Mouse (Mus musculus): Measurements from ENCODE around the gene Tor1b.

Gene Tor1b

DNA sequence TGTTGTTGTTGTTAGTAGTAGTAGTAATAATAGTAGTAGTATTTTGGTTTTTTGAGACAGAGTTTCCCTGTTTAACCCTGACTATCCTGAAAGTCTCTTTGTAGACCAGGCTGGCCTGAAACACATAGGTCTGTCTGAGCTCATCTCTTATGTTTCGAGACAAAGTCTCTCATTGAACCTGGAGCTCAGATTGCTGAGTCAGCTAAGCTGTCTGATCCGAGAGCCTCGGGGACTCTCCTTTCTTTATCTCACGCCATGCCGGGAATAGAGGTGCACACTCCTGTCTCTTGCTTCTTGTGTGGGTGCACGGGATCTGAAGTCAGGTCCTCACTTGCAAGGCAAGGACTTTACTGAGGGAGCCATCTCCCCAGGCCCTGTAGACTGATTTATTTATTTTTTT, 19.7 kb upstream of the Tor1b start:
- DNase-seq = no peak

DNA sequence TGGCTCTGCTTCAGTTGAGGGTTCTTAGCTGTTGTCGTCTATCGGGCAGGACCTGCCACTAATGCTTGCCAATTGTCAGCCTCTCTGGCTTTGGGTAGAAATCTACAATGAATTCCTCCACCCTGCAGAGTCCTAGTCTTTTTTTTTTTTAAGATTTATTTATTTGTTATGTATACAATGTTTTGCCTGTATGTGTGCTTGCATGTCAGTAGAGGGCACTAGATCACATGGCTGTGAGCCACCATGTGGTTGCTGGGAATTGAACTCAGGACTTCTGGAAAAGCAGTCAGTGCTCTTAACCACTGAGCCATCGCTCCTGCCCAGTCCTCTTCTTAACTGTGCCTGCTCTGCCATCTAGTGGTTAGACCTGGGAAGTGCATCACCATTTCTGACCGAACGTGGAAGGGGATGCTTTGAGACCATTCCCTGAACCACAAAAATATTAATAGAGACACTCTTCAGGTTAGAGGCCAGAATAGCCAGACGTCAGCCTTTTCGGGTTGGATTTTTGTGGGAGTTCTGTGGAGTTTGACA, 18.8 kb upstream of the Tor1b start:
- peak; percentile 77 to 78 for DNase-seq

DNA sequence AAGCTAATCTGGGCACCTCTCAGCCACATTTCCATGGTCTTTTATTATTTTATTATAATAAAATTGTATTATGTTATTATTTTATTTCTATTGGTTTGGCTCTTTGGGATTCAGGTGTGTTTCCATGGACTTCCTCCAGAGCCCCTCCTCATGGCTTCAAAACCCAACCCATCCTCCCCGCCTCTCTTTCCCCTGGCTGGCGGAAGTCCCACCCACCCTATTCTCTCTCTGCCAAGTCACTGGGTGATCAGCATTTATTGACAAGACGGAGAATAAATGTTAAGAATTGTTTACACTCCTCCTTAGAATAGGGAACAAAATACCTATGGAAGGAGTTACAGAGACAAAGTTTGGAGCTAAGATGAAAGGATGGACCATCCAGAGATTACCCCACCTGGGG, 16.0 kb upstream of the Tor1b start:
- no peak for DNase-seq

DNA sequence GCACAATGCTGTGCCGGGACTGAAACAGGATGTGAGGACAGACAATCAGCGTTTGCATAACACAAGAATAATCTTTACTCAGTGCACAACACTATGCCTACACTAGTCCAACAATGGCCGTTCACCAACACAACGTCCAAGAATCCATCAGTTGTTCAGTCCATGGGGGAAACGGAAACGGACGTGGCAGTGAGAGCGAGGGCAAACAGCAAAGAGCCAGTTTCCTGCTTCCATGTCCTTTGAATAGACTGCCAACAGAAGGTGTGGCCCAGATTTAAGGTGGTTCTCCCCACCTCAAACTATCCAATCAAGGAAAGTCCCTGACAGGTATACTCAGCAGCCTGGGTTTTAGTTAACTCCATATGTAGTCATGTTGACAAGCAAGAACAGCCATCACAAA, 15.0 kb upstream of the Tor1b start:
- DNase-seq = no peak

DNA sequence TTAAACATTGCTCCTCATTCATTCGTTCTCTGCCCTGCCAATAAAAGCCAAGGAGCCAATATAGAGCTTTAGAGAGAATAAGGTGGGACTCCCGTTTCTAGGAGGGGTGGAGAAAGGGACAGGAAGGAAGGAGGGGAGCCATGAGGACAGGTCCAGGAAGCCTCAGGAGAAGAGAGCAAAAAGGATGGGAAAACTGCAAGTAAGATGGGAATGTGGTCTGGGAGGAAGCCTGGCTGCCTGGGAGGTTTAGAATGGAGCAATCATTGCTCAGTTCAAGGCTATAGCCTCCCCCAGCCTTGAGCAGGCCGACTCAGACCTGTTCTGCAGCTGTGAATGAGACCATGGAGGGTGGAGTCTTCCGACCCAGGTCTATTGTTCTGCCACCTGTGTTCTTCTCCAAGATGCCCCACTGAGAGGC, 14.2 kb upstream of the Tor1b start:
- no peak for DNase-seq

DNA sequence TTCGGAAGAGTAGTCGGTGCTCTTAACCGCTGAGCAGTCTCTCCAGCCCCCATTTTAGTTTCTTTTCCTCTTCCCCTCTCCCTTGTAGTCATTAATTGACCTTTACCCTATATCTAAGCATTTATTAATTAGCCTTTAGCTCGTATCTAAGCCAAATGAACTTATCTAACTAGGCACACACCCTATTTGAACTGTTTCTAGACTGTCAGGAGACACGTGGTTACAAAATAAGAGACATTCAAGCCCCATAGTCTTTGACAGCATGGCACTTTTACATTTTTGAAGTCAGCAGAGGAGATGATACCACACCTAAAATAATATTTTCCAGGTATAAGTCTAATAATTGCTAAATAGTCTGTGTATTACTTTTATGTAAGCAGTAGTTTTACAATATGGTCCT, 11.2 kb upstream of the Tor1b start:
- DNase-seq = no peak

DNA sequence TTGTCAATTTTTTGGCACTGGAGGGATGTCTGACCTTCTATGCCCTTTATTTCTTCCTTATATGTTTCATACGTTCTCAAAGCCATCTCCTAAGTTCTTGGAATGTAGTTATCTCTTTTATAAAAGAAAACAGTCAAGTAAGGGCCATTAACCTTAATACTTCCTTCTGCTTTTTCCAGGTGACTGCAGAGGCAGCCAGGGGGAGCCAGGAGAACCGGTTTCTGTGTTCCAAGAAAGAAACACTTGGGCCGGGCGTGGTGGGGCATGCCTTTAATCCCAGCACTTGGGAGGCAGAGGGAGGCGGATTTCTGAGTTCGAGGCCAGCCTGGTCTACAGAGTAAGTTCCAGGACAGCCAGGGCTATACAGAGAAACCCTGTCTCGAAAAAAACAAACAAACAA, 10.6 kb upstream of the Tor1b start:
- DNase-seq = peak; percentile 32 to 47

DNA sequence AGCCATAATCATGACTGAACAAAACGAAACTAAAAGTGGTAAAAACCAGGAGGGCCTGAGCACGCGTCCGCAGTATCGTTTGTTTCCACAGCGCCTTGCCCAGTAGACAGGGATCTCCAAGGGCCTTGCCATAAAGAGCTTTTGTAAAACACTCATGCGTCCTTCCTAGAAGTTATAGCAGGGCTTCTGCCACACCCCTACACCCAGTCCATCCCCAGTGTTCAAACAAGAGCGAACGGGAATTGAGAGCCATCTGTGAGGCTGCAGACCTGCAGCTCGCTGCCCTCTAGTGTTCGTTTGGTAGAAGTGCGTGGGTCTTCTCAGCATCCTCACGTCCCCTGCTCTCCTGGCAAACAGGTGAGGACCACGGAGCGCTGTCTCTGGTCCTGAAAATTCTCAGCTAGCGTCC, 10.2 kb upstream of the Tor1b start:
- peak; percentile 74 to 75 for DNase-seq

DNA sequence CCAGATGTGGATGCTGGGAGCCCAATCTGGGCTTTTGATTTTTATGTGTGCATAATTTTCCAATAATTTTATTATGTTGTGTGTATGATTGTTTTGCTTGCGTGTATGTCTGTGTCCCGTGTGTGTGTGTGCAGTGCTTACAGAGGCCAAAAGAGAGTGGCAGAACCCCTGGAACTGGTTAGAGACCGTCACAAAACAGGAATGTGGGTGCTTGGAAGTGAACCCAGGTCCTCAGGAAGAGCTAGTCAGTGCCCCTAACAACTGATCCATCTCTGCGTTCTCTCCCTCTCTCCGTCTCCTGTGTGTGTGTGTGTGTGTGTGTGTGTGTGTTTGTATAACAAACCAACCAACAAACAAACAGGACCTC, 319 bp upstream of the Tor1b start:
- no peak for DNase-seq

DNA sequence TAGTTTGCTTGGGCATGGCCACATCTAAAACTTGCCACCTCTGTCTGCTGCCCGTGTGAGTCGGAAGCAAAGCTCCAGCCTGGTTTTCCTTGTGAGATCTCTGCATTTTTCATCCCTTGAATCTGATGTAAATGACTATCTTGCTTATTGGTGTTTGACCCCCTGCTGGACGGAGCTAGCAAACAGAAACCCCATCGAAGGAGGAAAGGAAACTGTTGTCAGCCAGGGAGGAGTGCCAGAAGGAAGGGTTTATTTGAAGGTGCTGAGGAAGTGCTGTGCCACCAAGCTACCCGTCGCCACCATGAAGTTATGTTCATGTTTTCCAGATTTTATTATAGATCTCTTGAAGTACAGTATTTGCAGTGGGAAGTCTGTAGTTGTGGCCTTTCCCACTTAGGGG, 2.0 kb downstream of the Tor1b start:
- DNase-seq = peak; percentile 44 to 55

DNA sequence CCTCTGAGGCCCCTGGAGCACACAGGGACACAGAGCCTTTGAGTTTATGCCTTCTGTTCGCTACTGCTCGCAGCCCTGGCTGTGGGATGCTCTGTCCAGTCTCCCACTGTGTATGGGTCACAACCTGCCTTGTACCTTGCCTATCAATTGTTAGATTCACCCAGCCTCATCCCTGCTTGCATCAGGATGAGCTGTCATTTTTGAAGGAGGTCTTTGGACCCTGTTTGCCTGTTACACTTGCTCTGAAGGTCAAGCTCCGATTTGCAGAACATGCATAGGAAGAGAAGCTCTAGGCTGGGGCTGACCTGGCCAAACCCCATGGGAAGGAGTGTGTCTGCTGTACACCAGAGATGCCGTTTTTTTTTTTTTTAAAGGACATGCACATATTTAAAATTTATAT, 4.8 kb downstream of the Tor1b start:
- DNase-seq = no peak

DNA sequence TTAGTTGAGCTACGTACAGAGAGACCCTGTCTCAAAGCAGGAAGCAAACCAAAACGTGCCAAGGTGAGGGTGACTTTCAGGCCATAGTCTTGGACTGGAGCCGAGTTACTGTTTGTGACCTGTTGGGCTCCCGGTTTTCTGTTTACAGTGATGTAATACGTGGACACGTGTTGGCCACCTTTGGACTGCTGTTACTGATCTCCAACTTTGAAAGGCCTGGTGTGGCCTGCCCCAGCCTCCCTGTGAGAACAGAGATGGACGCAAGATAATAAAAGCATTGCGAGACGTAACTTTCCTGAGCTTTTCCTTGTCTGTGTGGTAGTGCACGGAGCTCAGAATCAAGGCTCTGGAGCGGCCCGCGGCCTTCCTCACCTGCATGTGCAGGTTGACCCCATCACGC, 6.0 kb downstream of the Tor1b start:
- no peak for DNase-seq

DNA sequence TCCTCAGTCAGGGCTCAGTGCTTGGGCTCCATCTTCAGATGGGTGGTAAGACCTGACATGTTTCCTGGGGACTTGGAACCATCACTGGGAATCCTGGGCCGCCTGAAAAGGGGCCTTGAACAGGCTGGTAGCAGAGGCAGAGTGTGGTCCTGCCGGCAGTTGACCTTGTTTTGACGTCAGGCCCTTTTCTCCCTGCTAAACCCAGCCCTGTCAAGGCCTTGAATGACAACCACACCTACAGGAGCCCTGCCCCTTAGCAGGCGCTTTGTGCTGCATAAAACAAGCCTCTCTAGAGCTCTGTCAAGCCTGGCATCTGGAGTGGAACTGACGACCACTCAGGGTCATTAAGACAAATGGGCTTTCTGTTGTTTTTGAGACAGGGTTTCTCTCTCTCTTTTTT, 7.1 kb downstream of the Tor1b start:
- DNase-seq = no peak

DNA sequence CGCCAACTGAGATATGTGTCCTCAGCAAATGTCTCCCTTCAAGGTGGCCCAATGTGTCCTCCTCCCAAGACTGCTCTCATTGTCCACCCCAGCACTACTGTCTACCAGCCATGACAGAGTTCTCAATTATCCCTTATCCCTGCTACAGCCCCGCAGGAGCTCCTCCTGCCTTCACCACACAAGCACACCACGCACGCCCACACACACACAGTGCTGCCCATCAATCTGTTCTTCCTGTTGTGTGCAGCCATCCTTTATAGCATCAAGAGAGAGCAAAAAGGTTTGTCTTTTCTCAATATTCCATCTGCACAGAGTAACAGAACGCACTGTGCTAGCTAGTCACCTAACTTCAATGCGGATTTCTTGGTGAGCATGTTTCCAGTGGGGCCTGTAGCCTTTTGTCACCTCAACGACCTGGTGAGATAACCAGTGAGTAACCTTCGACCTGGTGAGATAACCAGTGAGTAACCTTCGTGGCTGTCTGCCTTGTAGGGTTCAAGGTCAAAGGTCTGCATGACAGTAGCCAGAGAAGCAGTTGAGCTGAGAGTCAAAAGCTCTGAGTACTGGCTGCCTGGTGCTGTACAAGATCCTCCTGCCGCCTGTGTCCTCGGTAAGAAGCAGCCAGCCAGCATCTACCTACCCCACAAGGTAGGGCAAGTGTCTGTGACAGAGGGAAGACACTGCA, 10.0 kb downstream of the Tor1b start:
- DNase-seq = no peak

DNA sequence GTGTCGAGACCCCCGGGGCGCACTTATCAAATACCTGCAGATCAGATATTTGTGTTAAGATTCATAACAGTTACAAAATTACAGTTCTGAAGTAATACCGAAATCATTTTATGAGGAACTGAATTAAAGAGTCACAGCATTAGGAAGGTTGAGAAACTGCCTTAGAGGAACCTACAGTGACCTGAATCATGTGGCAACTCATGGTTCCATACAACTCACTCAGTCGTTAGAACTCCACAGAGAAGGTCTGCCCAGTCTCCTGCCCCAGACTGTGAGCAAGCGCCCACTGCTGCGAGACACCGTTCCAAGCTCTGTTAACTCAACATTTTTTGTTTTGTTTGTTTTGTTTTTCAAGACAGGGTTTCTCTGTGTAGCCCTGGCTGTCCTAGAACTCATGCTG, 12.9 kb downstream of the Tor1b start:
- no peak for DNase-seq

DNA sequence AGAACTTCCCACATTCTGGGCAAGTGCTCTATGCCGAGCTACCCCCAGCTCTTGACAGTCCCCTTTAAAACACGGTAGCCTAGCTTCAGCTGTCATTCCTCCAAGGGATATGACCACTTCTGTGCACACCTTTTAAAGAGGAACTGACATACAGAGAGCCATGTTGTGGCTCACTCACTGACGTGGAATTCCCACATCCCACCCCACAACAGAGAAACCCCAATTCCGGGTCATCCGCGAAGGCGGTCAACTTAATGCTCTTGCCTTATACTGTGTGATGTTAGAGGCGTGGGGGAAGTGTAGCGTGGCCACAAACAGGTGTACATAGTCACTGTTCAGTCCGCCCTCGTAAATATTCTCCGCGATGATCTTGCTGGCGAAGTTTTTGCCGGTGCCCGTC, 14.1 kb downstream of the Tor1b start:
- peak; percentile 20 for DNase-seq

DNA sequence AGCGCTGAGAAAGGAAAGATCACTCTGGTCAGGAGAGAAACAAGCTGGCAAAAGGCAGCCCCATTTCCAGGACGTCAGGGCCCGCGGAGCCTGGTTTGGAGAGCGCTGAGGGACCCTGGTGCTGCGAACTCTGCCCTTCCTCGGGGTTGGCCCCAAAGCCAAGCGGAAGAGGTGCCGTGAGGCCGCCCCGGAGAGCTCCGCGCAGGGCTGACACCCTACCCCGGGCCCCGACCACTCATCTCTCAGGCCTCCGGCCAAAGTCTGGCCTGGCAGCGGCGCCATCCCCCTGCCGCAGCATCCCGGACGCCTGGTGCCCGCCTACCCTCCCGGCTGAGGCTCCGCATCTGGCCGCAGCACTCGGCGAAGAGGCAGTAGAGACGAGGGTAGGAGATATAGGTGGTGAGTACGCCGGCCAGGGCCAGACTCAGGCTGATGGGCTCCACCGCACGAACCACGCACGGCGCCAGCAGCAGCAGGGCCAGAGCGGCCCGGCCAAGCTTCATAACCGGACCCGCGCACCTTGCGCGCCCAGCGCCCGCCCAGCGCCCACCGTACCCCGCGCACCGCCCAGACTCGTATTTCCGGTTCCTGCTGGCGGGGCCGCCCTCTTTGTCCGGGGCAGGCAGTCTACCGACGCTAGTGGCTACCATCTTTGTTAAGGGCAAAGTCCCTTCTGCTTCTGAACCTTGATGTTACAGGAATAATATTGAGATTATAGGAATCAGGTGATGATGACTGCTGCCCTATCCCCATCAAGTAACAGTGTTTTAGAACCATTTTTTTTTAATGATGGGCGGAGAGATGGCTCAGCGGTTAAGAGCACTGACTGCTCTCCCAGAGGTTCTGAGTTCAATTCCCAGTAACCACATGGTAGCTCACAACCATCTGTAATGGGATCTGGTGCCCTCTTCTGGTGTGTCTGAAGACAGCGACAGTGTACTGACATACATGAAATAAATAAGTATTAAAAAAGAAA, 14.9 kb downstream of the Tor1b start, which contains the start of gene Tor1a:
Gene Tor1a, minus strand, starts transcription at position 582 of the 976 bp plus-strand sequence.
- DNase-seq = peak; percentile 85 to 87

DNA sequence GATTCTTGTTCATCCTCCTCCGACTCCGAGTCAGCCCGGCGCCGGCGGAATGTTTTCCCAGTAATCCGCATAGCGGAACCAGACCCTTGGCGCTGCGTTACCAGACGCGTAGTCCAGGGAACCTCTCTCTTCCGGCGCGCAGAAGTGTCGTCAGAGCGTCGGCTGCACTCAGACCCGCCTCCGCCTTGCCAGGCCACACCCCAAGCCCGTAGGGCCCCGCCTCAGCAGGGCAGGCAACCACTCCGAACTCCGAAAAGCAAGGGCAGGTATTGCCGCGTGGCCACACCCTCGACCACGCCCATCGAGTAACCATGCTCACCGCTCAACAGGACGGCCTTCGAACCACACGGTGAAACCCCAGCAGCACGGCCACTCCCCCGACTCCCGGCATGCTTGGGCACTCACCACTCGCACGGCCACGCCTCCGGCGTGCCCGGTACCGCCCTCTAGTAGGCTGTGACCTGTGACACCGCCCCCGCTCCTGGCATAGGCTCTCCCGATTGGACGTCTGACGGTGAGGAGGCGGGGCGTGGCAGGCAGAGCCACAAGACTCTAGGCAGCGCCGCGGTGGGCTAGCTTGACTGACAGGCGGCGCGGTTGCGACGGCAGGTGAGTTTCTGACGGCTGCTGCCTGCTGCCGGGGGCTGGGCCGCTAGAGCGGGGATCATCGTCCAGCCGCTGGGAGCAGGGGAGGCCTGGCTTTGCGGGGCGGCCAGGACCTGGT, 29.2 kb downstream of the Tor1b start, which contains the start of the genes BC005624 and Usp20:
Gene BC005624, minus strand, starts transcription at position 412 of the 724 bp plus-strand sequence.
Gene Usp20, plus strand, starts transcription at position 490 of the 724 bp plus-strand sequence.
- DNase-seq = peak; percentile 100

DNA sequence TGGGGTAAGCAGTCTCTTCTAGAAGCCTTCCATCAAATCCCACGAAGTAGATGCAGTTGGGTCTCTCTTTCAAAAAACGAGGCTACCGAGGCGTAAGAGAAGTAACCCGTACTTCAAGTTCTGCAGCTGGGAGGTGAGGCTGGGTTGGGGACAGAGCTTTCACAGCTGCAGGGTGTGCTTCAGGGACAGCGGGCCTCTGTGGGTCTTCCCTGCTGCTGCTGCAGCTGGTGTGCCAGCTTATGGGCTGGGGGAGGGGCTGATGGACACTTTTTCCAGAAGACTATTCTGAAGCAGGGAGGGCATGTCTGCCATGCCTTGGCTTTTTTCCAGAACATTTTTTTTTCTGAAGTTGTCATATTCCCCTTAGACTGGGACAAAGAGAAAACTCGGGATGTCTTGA, 30.3 kb downstream of the Tor1b start:
- DNase-seq = no peak

DNA sequence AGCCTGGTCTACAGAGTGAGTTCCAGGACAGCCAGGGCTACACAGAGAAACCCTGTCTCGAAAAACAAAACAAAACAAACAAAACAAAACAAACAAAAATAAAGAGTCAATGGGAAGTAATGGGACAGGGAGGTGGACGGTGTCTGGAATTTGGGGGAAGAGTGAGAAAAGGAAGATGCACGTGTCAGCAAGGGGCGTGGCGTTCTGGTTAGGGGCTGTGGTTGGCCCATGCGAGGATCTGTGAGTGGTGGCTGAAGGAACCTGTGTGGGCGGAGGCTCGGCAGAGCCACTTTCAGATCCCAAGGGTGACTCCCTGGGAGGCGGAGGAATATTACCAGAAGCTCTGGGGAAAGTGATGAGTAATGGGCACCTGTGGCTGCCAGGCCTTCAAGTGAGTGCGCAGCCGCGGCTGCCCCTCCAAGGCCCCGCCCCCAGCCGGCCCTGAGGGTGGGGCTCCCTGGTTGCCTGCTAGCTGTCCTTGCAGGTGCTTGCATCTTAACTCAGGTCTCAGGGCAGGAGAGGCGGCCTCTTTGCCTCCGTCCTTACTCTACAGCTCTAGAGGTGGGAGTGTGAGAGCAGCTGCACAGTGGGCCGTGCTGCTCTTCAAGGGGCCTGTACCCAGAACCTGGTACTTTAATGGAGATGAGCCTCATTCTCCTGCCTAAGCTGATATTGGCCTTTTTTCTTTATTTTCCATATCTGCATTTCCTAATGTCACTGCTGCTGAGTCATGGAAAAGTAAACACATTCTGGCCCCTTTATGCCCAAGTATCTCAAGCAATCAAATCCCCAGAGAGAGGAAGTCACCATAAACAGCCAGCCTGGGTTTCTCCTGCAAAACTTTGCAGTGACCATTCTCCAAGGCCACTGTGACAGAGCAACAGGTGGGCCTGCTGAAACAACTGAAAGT, 32.6 kb downstream of the Tor1b start:
- peak; percentile 33 to 43 for DNase-seq

DNA sequence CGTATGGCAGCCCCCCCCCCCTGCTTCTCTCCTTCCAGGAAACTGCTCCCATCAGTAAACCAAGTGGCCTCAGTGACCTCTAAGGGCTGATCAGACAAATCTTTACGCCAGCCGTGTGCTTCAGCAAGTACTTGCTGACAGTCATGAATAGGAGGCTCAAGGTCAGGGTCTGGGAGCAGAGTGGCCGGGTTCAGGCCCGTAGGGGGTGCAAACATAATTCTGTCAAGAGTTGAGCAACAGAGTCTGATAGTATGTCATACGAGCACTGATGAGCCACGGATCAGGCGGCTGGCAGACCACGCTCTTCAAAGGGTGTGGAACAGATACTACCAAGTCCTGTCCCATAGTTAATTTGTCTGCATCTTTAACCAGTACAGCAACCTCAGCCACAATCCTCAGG, 37.5 kb downstream of the Tor1b start:
- no peak for DNase-seq

DNA sequence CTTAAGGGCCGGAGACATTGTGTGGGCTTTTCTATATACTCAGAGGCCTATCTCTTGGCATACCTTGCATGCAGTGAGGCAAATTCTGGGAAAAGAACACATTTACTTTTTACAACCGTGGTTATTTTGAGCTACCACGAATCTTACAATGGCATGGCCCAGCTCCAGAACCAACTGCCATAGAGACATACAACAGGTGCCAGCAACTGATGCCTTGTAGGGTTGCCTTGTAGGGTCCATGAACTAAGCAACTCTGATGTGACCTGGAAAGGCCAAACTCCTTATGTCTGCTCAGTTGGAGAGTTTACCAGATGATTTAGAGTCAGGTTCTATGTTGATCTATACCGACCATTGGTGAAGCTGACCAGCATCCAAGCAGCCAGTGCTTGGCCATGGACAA, 42.1 kb downstream of the Tor1b start:
- no peak for DNase-seq
